Mouse (Mus musculus) embryonic fibroblast, embryonic 13.5 days (primary cell): ENCODE measurements around the gene Cep57l1.

Experiments used
- CTCF ChIP-seq: IDR thresholded peaks from 2 replicates; pipeline ENCODE4 v1.5.1; 2011; ENCODE audit warnings: mild to moderate bottlenecking, control low read depth, low read length, moderate library complexity, borderline replicate concordance; ENCODE audit not compliant: insufficient read depth
- POLR2A ChIP-seq: IDR thresholded peaks from 2 replicates; pipeline ENCODE4 v1.6.1; 2011; ENCODE audit warnings: low read depth, mild to moderate bottlenecking, control low read depth, low read length, moderate library complexity

GRCm38 (mm10) chr10:41820401-41820800 lies 10.7 kb upstream of the Cep57l1 start:
- TF ChIP-seq CTCF (no peak), POLR2A (no peak)
